11 mouse cellular contexts compared by ENCODE assay signal in genomic region chr4:154543921-154544320, GRCm38 (mm10).
DNase-seq lines count a peak whose midpoint lies in the region; ATAC-seq lines count a peak whose summit lies in the region.
"Had no signal": no experiment of that assay in that cellular context is flagged by ENCODE, and none has a peak within 500 bp of the region (broad histone marks: within the 10 kb centered on the region; RNA-seq: fewer than 3 reads in every experiment).

No protein-coding gene starts in this region.

- H3K36me3 ChIP-seq in heart, embryonic 16.5 days (ENCODE audit: control insufficient read depth, insufficient read depth): no peaks in the 10 kb centered on the region
- no peaks in the 10 kb centered on the region for H3K36me3 ChIP-seq in forebrain, embryonic 12.5 days (replicated peaks)
- H3K36me3 ChIP-seq in limb, embryonic 10.5 days: peaks cover 12% of the 10 kb centered on the region; the same call in 1 of the 2 replicates
- no peaks in the 10 kb centered on the region for H3K36me3 ChIP-seq in neural tube, embryonic 13.5 days

- H3K4me1 ChIP-seq in heart, embryonic 16.5 days (ENCODE audit: control insufficient read depth, insufficient read depth, low read length): peaks cover 53% of the 10 kb centered on the region
- peaks cover 75% of the 10 kb centered on the region for H3K4me1 ChIP-seq in forebrain, embryonic 12.5 days
- H3K4me1 ChIP-seq in limb, embryonic 10.5 days: peaks cover 94% of the 10 kb centered on the region
- peaks cover 70% of the 10 kb centered on the region for H3K4me1 ChIP-seq in neural tube, embryonic 13.5 days (replicated peaks)

- intact Hi-C loops in heart, postnatal 10 days (cut with DNase I): loop anchor here (5.0 kb wide), 1 partner anchor 92 kb away; no protein-coding TSS in a partner anchor
- intact Hi-C loops in left cerebral cortex, postnatal 10 days (cut with DNase I): no loop called here

- DNase-seq in heart, postnatal 10 days: no peak
- peak; percentile 65 for DNase-seq in limb, embryonic 10.5 days (ENCODE audit: low spot score)
- no peak for DNase-seq in left cerebral cortex, postnatal 10 days (ENCODE audit: extremely low spot score in 1 of 2, low spot score in 2 of 2)
- DNase-seq in yolk sac, embryonic 10.5 days (ENCODE audit: low spot score): no peak
- DNase-seq in right cerebral cortex, postnatal 14 days: no peak
- DNase-seq: cerebellum, adult 18-20 months; right cerebral cortex, postnatal 25 days had no signal

- 40% methylated on average over 21 of the region's 21 CpGs for WGBS in heart, embryonic 16.5 days
- WGBS in forebrain, embryonic 12.5 days: 14% methylated on average over 21 of the region's 21 CpGs
- 16% methylated on average over 21 of the region's 21 CpGs for WGBS in limb, embryonic 10.5 days
- WGBS in neural tube, embryonic 13.5 days: 7% methylated on average over 21 of the region's 21 CpGs

- no peak for ATAC-seq in heart, embryonic 16.5 days (replicated peaks; ENCODE audit: extremely low read depth, insufficient read depth, low FRiP score)
- ATAC-seq in forebrain, embryonic 12.5 days (ENCODE audit: low FRiP score): no peak; the same call in 1 of the 2 replicates
- ATAC-seq in neural tube, embryonic 13.5 days (ENCODE audit: low read depth): 0 out of 2 replicates have a peak, but pooled peaks have one; percentile 23

- no peak overlapping the region for H3K9ac ChIP-seq in heart, embryonic 16.5 days (ENCODE audit: low read length)
- peak overlapping the region; percentile 33; the same call in 1 of the 2 replicates for H3K9ac ChIP-seq in forebrain, embryonic 12.5 days
- no peak overlapping the region for H3K9ac ChIP-seq in neural tube, embryonic 13.5 days

- no peaks in the 10 kb centered on the region for H3K27me3 ChIP-seq in heart, embryonic 16.5 days (ENCODE audit: control insufficient read depth, insufficient read depth, low read length)
- peaks cover 21% of the 10 kb centered on the region; the same call in 1 of the 2 replicates for H3K27me3 ChIP-seq in forebrain, embryonic 12.5 days
- peaks cover 21% of the 10 kb centered on the region; the same call in 1 of the 2 replicates for H3K27me3 ChIP-seq in limb, embryonic 10.5 days (ENCODE audit: low read depth, poor library complexity, severe bottlenecking)
- H3K27me3 ChIP-seq in neural tube, embryonic 13.5 days: peaks cover 70% of the 10 kb centered on the region

- no peaks in the 10 kb centered on the region for H3K9me3 ChIP-seq in heart, embryonic 16.5 days (replicated peaks; ENCODE audit: control insufficient read depth, low read length)
- H3K9me3 ChIP-seq in forebrain, embryonic 12.5 days: no peaks in the 10 kb centered on the region
- no peaks in the 10 kb centered on the region for H3K9me3 ChIP-seq in limb, embryonic 10.5 days (replicated peaks)
- no peaks in the 10 kb centered on the region for H3K9me3 ChIP-seq in neural tube, embryonic 13.5 days

- no peak overlapping the region for H3K4me2 ChIP-seq in heart, embryonic 16.5 days (ENCODE audit: low read depth, low read length)
- peak overlapping the region; percentile 17; the same call in 1 of the 2 replicates for H3K4me2 ChIP-seq in forebrain, embryonic 12.5 days
- H3K4me2 ChIP-seq in neural tube, embryonic 13.5 days: peak overlapping the region; percentile 26; the same call in 1 of the 2 replicates

- no peak overlapping the region for H3K4me3 ChIP-seq in heart, embryonic 16.5 days (ENCODE audit: low read length)
- H3K4me3 ChIP-seq in forebrain, embryonic 12.5 days (replicated peaks): no peak overlapping the region
- H3K4me3 ChIP-seq in limb, embryonic 10.5 days: peak overlapping the region; percentile 3; the same call in 1 of the 2 replicates
- H3K4me3 ChIP-seq in neural tube, embryonic 13.5 days: no peak overlapping the region

- H3K27ac ChIP-seq in heart, embryonic 16.5 days (ENCODE audit: low read length): peak overlapping the region; percentile 76; the same call in 1 of the 2 replicates
- peak overlapping the region; percentile 47; the same call in 1 of the 2 replicates for H3K27ac ChIP-seq in forebrain, embryonic 12.5 days
- H3K27ac ChIP-seq in limb, embryonic 10.5 days: peak overlapping the region; percentile 68
- no peak overlapping the region for H3K27ac ChIP-seq in neural tube, embryonic 13.5 days (replicated peaks)
- H3K27ac ChIP-seq: macrophage had no signal
